Mouse (Mus musculus): ENCODE data around the gene Trappc6a.

DNA sequence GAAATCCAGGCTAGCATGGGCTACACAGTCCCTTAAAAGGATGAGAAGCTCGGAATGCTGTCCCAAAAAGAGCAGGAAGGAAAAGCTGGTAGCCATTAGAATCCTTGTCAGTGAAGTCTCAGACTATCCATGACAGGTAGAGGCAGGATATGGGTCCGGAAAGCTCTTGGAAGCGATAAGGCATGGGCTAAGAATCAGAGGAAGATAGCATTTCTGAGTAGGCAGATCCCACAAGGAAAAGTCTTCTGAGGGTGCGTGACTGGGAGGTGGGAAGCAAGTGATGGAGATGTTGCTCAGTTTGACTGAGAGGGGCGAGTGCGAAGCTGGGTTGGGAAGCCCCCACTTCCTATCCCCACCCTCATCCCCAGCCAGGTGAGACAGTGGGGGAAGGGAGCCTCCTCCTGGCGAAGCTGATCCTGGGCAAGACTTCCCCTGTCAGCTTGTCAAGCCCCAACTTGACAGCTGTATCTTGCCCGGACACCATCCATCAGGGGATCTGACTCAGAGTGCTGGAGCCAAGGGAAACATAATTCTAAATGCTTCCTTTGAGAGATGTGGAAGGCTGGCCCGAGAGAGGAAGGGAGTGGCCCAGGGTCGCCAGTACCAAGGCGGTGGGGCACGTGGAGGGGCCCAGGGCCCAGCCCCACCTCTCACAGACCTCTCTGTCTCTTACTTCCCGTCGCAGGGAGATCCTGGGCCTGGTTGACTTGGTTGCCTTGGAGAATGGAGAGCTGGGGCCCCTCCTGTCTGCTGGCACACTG is 30.4 kb upstream of the Trappc6a start:
- TF ChIP-seq NELFE (IDR thresholded peaks at IDR 0.05; ENCODE audit: low read depth, low read length) (no peak), MXI1 (IDR thresholded peaks at IDR 0.05; ENCODE audit: low read depth, low read length) (no peak), POLR2A (IDR thresholded peaks at IDR 0.05; ENCODE audit: low read depth, low read length) (no peak), CTCF (conservative IDR thresholded peaks at IDR 0.05 in 1 of 2, IDR thresholded peaks at IDR 0.05 in 1 of 2; ENCODE audit: low read depth in 2 of 2, low read length in 2 of 2) (no peak), NRF1 (IDR thresholded peaks at IDR 0.05; ENCODE audit: low read depth, low read length) (no peak), EP300 (IDR thresholded peaks at IDR 0.05; ENCODE audit: low read length) (no peak), MEF2A (IDR thresholded peaks at IDR 0.05; ENCODE audit: borderline replicate concordance, low read depth, low read length) (no peak), ELF1 (IDR thresholded peaks at IDR 0.05; ENCODE audit: low read depth, low read length) (no peak), POLR2AphosphoS2 (IDR thresholded peaks at IDR 0.05; ENCODE audit: low read depth, low read length) (no peak), HCFC1 (IDR thresholded peaks at IDR 0.05; ENCODE audit: low read depth, low read length) (no peak)
